Mouse (Mus musculus): ENCODE measurements around the gene Dagla. TPM values are rescaled to one million over a fixed set of nuclear protein-coding genes. Genes with fewer than 3 reads are reported as not detected.

Dagla gene
- polyA plus RNA-seq, 1 experiment from 2014 or later: 1.2 TPM

GRCm38 (mm10) chr19:10289609-10290150 is 15.0 kb downstream of the Dagla start:
- Histone ChIP-seq H3K9me3 (no peaks in the 10 kb centered on the region), H3K27me3 (ENCODE audit: insufficient read depth, poor library complexity, severe bottlenecking) (peaks cover 47% of the 10 kb centered on the region), H3K4me1 (peaks cover 51% of the 10 kb centered on the region), H3K4me3 (no peak overlapping the region), H3K36me3 (no peaks in the 10 kb centered on the region), H3K27ac (peak overlapping the region; percentile 63)
- 55% methylated on average over 4 of the region's 4 CpGs for WGBS
- DNase-seq (ENCODE audit: low spot score): no peak

- DNase-seq (ENCODE audit: low spot score): no peak
- Histone ChIP-seq H3K27me3 (ENCODE audit: insufficient read depth, poor library complexity, severe bottlenecking) (peaks cover 56% of the 10 kb centered on the region), H3K4me1 (peaks cover 40% of the 10 kb centered on the region), H3K9me3 (no peaks in the 10 kb centered on the region), H3K36me3 (no peaks in the 10 kb centered on the region), H3K27ac (no peak overlapping the region), H3K4me3 (no peak overlapping the region)
- 76% methylated on average over 8 of the region's 8 CpGs for WGBS
Measured at GRCm38 (mm10) chr19:10288125-10289040, 16.3 kb downstream of the Dagla start.

- no peaks in the 10 kb centered on the region for H3K9me3 ChIP-seq
- H3K27ac ChIP-seq: no peak overlapping the region
- no peak overlapping the region for H3K4me3 ChIP-seq
- H3K27me3 ChIP-seq (ENCODE audit: insufficient read depth, poor library complexity, severe bottlenecking): peaks cover 64% of the 10 kb centered on the region
- no peak for DNase-seq (ENCODE audit: low spot score)
- WGBS: 83% methylated on average over 10 of the region's 10 CpGs
- peaks cover 47% of the 10 kb centered on the region for H3K4me1 ChIP-seq
- no peaks in the 10 kb centered on the region for H3K36me3 ChIP-seq
Measured at GRCm38 (mm10) chr19:10286458-10286872, 18.2 kb downstream of the Dagla start.

- WGBS: 37% methylated on average over 14 of the region's 14 CpGs
- Histone ChIP-seq H3K4me3 (no peak overlapping the region), H3K4me1 (peaks cover 61% of the 10 kb centered on the region), H3K27ac (peak overlapping the region; percentile 60), H3K36me3 (no peaks in the 10 kb centered on the region), H3K27me3 (ENCODE audit: insufficient read depth, poor library complexity, severe bottlenecking) (peaks cover 67% of the 10 kb centered on the region), H3K9me3 (no peaks in the 10 kb centered on the region)
- no peak for DNase-seq (ENCODE audit: low spot score)
Measured at GRCm38 (mm10) chr19:10280771-10281540, 23.7 kb downstream of the Dagla start.

- peaks cover 65% of the 10 kb centered on the region for H3K27me3 ChIP-seq (ENCODE audit: insufficient read depth, poor library complexity, severe bottlenecking)
- no peak overlapping the region; the same call in 1 of the 2 replicates for H3K27ac ChIP-seq
- 69% methylated on average over 9 of the region's 9 CpGs for WGBS
- no peaks in the 10 kb centered on the region for H3K9me3 ChIP-seq
- no peaks in the 10 kb centered on the region for H3K36me3 ChIP-seq
- peaks cover 55% of the 10 kb centered on the region for H3K4me1 ChIP-seq
- DNase-seq (ENCODE audit: low spot score): no peak
- no peak overlapping the region for H3K4me3 ChIP-seq
Measured at GRCm38 (mm10) chr19:10279668-10280067, 25.0 kb downstream of the Dagla start.

- 27% methylated on average over 6 of the region's 6 CpGs for WGBS
- Histone ChIP-seq H3K27me3 (ENCODE audit: insufficient read depth, poor library complexity, severe bottlenecking) (peaks cover 61% of the 10 kb centered on the region), H3K4me1 (peaks cover 61% of the 10 kb centered on the region), H3K9me3 (no peaks in the 10 kb centered on the region), H3K36me3 (no peaks in the 10 kb centered on the region), H3K4me3 (no peak overlapping the region), H3K27ac (peak overlapping the region; percentile 52; the same call in 1 of the 2 replicates)
- DNase-seq (ENCODE audit: low spot score): no peak
Measured at GRCm38 (mm10) chr19:10278669-10279324, 25.9 kb downstream of the Dagla start.

- H3K36me3 ChIP-seq: no peaks in the 10 kb centered on the region
- peak overlapping the region; percentile 35; the same call in 1 of the 2 replicates for H3K4me3 ChIP-seq
- H3K27ac ChIP-seq: peak overlapping the region; percentile 52
- peaks cover 72% of the 10 kb centered on the region for H3K4me1 ChIP-seq
- H3K9me3 ChIP-seq: no peaks in the 10 kb centered on the region
- peaks cover 58% of the 10 kb centered on the region for H3K27me3 ChIP-seq (ENCODE audit: insufficient read depth, poor library complexity, severe bottlenecking)
- 21% methylated on average over 5 of the region's 5 CpGs for WGBS
- no peak for DNase-seq (ENCODE audit: low spot score)
Measured at GRCm38 (mm10) chr19:10277759-10278158, 26.9 kb downstream of the Dagla start.

- peak overlapping the region; percentile 35; the same call in 1 of the 2 replicates for H3K4me3 ChIP-seq
- DNase-seq (ENCODE audit: low spot score): no peak
- no peaks in the 10 kb centered on the region for H3K9me3 ChIP-seq
- 2% methylated on average over 17 of the region's 17 CpGs for WGBS
- peak overlapping the region; percentile 26 for H3K27ac ChIP-seq
- peaks cover 53% of the 10 kb centered on the region for H3K27me3 ChIP-seq (ENCODE audit: insufficient read depth, poor library complexity, severe bottlenecking)
- no peaks in the 10 kb centered on the region for H3K36me3 ChIP-seq
- peaks cover 75% of the 10 kb centered on the region for H3K4me1 ChIP-seq
Measured at GRCm38 (mm10) chr19:10277331-10277730, 27.3 kb downstream of the Dagla start.

- H3K4me3 ChIP-seq: no peak overlapping the region
- H3K27ac ChIP-seq: peak overlapping the region; percentile 59
- no peak for DNase-seq (ENCODE audit: low spot score)
- H3K27me3 ChIP-seq (ENCODE audit: insufficient read depth, poor library complexity, severe bottlenecking): peaks cover 51% of the 10 kb centered on the region
- 59% methylated on average over 12 of the region's 12 CpGs for WGBS
- H3K36me3 ChIP-seq: no peaks in the 10 kb centered on the region
- peaks cover 75% of the 10 kb centered on the region for H3K4me1 ChIP-seq
- no peaks in the 10 kb centered on the region for H3K9me3 ChIP-seq
Measured at GRCm38 (mm10) chr19:10276483-10277144, 28.1 kb downstream of the Dagla start.

GRCm38 (mm10) chr19:10274056-10274455 is 30.6 kb downstream of the Dagla start:
- no peak for DNase-seq (ENCODE audit: low spot score)
- WGBS: 37% methylated on average over 5 of the region's 5 CpGs
- Histone ChIP-seq H3K27ac (peak overlapping the region; percentile 76), H3K36me3 (no peaks in the 10 kb centered on the region), H3K9me3 (no peaks in the 10 kb centered on the region), H3K27me3 (ENCODE audit: insufficient read depth, poor library complexity, severe bottlenecking) (peaks cover 70% of the 10 kb centered on the region), H3K4me1 (peaks cover 65% of the 10 kb centered on the region), H3K4me3 (no peak overlapping the region)

GRCm38 (mm10) chr19:10272746-10273145 is 31.9 kb downstream of the Dagla start:
- Histone ChIP-seq H3K27me3 (ENCODE audit: insufficient read depth, poor library complexity, severe bottlenecking) (peaks cover 60% of the 10 kb centered on the region), H3K4me1 (peaks cover 54% of the 10 kb centered on the region), H3K27ac (peak overlapping the region; percentile 80), H3K36me3 (no peaks in the 10 kb centered on the region), H3K9me3 (no peaks in the 10 kb centered on the region), H3K4me3 (peak overlapping the region; percentile 25)
- no peak for DNase-seq (ENCODE audit: low spot score)
- WGBS: 22% methylated on average over 11 of the region's 11 CpGs

- 77% methylated on average over 7 of the region's 7 CpGs for WGBS
- Histone ChIP-seq H3K4me1 (peaks cover 51% of the 10 kb centered on the region), H3K27me3 (ENCODE audit: insufficient read depth, poor library complexity, severe bottlenecking) (peaks cover 62% of the 10 kb centered on the region), H3K27ac (peak overlapping the region; percentile 80), H3K36me3 (no peaks in the 10 kb centered on the region), H3K9me3 (no peaks in the 10 kb centered on the region), H3K4me3 (no peak overlapping the region)
- no peak for DNase-seq (ENCODE audit: low spot score)
Measured at GRCm38 (mm10) chr19:10271592-10271991, 33.1 kb downstream of the Dagla start.
